Mouse (Mus musculus): ENCODE results near the gene Tbc1d20.

Tbc1d20 gene

DNA sequence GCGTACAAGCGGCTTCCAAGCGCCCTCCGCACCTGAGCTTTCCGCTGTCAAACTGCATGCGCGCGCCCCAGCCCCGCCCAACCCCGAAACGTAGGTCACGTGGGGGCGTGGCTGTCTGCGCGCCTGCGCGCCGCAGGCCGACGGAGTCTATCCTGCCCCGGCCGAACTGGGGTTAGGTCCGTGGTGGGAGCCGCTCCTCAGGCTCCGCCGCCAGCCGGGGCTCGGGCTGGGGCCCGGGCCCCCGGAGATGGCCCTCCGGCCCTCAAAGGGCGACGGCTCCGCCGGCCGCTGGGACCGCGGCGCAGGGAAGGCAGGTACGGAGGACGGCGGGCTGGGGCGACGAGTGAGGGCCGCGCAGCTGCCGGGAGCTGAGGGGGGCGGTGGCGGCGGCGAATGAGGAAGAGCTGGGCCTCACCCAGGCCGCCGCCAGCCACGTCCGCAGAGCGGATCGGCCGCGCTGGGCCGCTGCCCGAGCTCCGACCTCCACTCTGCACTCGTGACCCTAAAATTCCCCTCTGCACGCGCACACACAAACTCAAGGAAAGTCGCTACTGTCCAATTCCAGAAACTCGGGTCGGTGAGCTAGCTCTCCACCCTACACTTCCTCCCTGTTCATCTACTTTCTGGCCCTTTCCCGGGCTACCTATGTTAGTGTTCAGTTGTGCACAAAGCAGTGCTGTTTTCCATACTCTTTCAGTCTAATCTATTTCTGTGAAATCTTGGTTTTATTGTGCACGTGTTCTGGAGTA lies at the start of gene Tbc1d20:
TSS of gene Tbc1d20 (plus strand) at position 102 of the 749 bp plus-strand sequence.
- DNase-seq: peak; percentile 94

DNA sequence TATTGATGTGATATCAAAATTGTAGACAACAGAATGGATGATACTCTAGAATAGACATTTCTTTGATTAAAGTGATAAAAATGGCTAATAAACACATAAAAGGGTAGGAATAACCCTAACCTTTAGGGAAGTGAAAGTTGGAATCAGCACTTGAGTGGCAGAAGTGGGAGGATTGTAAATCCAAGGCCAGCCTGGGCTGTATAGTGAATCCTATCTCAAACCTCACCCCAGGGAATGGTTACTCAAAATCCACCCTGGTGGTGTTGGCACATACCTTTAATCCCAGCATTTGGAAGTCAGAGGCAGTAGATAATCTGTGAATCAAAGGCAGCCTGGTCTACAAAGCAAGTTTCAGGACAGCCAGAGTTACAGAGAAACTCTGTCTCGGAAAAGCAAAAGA lies 46.4 kb upstream of the Tbc1d20 start:
- DNase-seq: no peak

DNA sequence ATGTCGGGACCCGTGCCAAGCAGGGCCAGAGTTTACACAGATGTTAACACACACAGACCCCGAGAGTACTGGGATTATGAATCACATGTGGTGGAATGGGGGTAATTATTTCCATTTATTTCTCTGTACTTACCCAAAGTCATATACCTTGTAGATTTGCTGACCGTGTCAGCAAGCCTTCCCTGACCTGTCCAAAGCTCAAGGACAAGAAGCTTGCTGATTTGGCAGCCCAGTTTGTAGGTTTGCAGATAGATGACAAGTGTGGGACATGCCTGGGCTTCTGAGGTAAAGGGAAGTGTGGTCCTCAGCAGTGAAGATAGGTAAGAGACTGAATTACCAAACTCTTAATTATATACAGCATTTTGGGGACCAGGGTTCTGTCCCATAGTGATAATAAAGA lies 43.1 kb upstream of the Tbc1d20 start:
- no peak for DNase-seq

DNA sequence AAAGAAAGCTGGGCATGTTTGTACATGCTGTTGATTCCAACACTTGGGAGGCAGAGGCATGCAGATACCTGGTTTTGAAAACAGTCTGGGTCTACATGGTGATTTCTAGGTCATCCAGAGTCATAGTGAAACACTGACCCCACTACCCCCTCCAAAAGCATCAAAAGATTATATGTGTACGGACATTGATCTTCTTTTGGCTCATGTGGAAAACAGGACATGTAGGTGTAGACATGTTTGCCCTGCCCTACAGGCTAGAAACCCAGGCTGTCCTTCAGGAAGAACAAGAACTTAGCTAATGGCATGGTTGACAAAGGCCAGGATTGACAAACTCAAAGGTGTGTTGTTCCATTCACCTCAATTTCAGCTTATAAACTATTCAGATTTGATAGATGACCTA lies 33.9 kb upstream of the Tbc1d20 start:
- DNase-seq: no peak

DNA sequence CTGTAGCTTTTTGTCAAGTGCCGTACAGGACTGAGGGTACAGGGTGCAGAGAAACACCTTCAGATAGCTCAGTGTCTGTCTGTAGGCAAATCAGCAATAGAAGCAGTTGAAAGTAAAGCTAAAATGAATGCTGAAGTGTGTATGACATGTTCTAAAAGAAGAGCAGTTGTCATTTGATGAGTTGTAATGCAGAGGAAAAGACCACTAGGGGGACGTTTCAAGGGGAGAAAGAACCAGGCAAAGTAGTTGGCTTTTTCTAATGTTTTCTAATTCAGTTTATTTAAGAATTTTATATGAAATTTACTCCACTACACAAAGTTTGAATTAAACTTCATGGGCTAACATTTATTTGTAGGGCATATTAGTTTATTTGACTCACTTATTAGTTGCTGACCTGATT lies 20.0 kb upstream of the Tbc1d20 start:
- DNase-seq: peak; percentile 9

DNA sequence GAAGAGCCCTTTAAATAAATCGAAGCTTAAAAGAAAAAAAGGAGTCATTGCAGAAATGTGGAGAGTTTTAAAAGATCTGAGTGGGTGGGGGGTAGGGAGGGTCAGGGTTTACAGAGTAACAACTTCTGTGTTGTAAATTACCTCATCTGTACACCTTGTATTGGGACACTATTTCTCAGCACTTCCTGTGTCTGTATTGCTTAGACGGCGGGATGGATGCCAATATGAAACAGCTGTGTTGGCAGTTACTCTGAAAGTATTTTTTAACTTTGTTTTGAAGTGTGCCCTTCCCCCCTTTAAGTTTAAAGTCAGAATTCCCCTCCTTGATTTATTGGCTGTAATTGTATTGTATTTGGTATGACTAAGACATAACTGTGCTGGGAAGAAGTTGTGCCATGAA lies 12.2 kb upstream of the Tbc1d20 start:
- no peak for DNase-seq

DNA sequence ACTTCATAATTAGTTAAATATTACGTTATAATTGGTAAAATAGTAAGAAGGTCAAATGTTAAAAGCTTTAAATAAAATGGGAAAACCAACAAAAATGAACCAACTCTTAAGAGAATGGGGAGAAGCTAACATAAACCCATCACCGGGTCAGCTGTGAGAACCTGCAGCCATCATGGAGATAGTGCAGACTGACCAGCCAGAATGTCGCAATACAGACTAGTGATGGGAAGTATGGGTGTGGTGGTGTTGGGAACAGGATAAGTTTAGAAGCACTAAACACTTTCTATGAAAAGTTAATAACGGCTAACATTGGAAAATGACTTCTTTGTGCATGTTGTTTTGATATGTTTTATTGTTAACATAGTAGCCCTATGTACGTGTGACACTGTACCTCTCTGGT lies 6.1 kb upstream of the Tbc1d20 start:
- no peak for DNase-seq

DNA sequence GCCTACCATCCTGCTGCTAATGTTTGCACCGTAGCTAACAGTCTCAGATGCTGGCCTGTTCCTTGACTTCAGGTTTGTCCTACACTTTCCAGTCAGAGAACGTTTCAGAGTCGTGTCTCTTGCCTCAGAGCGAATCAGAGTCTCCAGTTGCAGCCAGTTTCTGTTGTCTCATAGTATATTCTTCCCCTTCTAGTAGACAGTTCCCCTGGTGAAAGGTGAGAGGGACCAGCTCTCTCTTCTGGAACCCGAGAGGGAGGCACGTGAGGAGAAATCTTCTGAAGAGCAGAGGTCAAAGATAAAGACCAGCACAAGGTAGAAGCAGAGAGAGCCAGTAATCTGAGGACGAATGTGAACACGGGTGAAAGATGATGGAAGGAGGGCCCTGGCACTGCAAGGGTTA lies 5.6 kb upstream of the Tbc1d20 start:
- DNase-seq: no peak

DNA sequence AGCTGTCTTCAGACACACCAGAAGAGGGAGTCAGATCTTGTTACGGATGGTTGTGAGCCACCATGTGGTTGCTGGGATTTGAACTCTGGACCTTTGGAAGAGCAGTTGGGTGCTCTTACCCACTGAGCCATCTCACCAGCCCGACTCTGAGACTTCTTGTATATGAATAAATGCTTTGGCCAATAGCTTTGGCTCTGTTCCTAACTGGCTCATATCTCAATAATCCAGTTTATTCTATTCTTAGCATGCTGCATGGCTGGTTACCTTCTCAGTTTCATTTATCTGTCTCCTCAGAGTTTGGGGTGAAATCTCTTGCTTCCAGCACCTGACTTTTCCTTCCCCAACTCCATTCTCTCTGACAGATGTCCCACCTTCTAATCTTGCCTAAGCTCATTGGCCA lies 4.0 kb upstream of the Tbc1d20 start:
- peak; percentile 22 for DNase-seq

DNA sequence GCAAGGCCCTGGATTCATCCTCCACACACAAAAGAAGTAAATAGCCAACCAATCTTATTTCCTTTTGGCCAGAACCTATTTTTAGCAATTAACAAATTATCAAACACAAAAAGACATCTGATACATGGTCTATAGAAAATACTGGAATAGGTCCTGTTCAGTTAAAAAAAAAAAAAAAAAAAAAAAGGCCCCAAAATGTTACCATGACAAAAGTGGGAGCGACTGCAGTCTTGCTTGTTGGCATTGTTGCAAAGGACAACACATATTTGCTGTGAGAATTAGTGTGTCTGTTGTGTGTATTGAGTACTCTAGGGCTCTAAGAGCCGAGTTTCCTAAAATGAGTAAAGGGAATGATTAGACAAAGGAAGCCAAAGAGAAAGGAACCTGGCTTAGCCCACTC lies 1.2 kb upstream of the Tbc1d20 start:
- no peak for DNase-seq

DNA sequence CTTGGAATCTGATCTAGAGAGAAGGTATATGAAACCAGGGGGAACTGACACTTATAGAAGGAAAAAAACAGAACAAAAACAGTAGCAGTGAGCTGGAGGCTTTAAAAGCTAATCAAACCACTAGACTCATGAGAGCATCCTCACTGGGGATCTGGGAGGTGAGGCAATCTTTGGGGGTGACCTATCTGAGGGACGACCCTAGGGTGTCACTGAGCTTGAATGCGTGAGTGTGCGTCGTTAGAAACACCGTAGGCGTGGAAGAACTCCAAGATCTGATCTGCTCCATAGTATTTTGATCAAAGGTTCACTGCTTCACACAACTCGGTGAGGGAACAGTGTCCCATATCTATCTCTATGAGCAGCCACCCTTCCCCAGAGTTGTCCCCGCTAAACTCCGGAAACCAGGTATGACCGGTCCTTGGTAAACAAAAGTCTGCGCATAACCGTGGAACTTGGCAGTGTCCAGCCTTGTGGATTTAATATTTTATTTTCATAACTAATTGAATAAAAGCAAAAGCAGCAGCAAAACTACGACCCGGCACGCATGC lies 375 bp upstream of the Tbc1d20 start:
- no peak for DNase-seq

DNA sequence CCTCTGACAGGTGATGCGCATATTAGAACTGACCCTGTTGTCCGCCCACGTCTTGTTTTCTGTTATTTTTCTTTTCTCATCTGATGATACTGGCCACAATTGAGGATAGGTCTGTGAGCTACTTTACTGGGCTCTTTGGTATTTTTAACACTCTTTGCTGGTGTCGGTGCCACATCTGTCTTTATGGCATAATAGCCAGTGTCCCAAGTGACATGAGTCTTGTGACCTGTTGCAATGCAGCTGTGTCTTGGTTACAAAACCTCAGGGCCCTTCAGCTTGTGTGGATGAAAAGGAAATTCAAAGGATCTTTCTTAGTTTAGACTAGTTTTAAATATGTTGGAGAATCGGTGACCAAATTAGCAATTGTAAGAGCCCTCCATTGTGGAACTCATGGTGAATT lies 913 bp downstream of the Tbc1d20 start:
- no peak for DNase-seq

DNA sequence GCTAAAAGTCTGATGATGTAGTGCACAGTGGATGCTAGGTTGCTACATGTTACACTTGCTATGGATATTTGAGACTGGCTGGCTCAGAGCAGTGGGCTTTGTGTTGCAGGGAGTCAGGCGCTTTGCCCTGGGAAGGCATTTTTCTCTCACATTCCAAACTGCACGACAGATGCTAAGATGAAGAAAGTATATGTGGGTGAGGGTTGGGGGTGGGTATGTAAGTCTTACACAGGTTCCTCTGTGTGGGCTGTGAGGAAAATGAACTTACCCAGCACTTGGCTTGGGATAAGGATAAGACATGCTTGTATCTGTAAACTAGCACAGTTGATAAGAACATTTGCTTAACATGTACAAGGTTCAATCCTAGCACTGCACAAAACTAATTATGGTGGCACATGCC lies 9.2 kb downstream of the Tbc1d20 start:
- DNase-seq: no peak

DNA sequence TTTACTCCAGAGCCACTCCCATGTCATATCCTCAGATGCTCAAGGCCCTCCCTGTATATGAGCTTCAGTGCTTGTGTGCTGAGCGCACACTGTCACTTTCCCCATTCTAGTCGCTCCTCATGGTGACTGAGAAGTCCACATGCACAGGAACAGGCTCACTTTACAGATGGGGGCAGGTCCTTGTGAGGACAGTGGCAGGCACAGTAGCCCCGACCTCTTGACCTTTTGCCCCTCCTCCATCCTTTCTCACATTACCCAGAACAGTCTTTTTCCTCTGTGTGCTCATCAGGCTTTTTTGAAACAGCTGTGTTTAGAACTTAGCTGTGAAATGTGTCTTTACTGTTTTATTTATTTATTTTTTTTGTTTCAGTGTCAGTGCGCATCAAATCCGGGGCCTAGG lies 10.2 kb downstream of the Tbc1d20 start:
- no peak for DNase-seq

DNA sequence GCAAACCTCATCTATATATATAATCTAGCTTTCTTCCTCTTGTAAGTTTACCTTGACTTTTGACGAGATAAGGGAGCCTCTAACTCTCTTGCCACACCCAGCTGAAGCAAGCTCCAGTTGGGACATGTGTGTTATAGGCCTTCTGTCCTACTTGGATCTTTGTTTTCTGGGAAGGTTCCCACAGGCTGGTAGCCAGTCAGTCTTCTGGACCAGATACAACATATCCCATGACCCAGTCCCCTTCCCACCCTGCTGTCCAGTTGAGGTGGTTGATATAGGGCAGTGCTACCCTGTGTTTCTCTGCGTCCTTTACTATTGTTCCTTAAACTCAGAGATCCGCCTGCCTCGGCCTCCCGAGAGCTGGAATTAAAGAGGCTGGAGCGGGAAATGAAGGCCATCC lies 11.9 kb downstream of the Tbc1d20 start:
- no peak for DNase-seq

DNA sequence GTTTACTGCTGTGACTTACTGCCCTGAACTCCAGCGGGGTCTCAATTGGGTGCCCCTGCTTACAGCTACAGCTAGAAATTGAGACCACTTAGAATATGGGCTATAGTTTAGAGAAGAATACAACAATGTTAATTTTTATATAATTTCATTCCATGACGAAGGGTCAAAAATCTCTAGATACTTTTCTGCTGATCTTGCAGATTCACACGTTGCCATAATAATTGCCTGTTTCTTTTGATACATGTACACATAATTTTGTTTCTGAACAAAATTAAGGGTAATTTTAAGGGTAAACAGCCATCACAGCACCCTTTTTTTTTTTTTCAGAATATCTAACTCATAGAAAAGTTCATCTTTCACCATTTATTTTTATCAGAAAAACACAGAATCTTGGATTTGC lies 13.6 kb downstream of the Tbc1d20 start:
- no peak for DNase-seq

DNA sequence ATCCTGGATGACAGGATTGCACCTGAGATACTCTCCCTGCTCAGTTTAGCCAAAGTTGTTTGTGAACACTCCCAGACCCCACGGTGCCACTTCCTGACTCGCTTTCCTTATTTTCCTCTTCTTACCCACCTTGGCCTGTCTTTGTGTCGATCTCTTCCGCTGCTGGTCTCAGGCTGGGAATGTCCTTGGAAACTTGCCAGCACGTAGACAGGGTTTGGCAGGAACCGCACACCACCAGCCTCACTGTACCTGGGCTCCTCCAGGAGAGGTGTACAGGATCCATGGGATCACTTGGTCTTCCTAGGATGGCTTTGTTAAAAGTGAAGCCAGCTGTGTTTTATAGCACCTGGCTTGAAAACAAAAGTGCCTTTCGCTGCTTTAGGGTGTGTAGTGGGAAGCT lies 19.4 kb downstream of the Tbc1d20 start:
- no peak for DNase-seq

DNA sequence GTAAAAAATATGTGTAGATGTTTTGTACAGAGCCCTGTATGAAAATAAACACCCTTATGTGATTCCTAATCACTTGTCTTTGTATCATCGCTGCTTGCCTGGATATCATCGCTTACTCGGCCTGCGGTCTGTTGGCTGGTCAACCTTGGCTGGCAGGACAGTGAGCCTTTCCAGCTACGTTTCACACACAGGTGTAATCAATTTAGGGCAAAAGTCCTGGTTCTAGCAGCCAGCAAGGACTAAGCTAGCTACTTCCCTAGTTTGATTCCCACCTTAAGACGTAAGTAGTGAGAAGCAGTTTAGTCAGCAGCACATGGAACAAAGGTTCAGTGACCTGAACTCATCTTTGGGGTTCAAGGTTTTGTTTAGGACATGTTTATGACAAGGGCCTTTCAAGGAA lies 20.3 kb downstream of the Tbc1d20 start:
- DNase-seq: no peak

DNA sequence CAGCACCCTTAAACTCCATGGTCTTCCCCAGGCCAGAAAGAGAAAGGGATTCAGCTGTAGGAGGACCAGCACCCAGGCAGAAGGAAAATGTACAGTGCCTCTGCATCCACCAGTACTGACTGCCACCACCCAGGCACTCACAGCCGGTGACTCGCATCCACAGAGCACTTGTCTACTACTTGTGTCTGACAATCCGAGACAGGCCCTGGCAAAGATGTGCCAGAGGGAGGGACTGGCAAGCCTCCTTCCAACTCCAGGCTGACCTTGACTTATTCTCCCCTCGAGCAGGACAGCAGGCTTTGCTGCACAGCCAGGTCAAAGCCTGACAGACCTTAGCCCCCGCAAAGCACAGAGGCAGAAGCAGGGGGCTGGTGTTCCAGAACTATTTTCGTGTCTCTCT lies 23.4 kb downstream of the Tbc1d20 start:
- DNase-seq: no peak

DNA sequence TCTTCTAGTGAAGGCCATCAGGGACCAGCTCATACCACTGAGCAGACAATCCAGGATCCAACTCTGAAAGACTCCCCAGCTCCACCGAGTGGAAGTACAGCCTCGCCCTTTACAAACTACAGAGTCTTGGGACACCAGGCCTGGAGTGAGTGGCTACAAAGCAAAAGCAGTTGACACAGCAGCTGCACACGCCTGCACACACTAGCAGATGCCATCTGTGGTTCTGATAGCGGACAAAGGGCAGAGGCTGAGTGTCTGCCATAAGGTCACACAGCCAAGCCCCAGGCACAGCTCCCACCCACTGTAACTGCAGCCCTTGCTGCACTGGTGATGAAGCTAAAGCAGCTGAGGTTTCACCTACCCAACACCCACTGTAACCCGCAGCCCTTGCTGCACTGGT lies 27.9 kb downstream of the Tbc1d20 start:
- DNase-seq: no peak

DNA sequence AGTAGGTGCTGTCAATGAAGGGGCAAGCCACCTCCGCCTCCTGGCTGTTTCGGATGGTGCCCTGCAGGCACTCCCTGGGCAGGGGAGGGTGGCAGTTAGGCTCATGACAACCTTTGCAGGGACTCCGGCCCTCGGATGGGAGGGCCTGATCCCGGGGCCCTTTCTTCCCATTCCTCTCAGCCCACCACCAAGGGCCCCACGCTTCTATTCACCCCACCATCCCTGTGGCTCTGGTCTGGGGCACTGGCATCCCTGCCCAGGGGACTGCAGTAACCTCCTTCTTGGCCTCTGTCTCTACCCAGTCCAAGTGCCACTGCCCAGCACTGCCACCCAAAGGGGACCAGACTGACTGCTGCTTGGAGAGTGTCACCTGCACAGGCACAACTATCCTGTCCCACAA lies 28.6 kb downstream of the Tbc1d20 start:
- DNase-seq: no peak

DNA sequence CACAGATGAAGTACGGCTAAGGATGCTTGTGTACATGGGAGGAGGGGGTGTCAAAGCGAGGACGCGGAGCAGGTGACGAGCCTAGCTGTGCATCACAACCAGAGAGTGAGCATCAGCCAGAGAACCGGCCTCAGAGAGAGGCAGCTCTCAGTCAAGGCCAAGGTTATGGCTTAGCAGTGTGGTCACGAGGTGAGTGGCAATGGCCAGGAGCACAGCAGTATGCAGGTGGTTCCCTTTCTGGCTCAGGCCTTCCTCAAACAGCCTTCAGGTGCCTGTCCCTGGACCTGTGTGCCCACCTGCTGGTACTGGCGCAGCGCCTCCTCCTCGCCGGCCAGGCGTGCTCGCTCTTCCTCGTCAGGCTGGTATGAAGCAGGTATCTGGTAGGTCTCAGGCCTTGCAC lies 30.3 kb downstream of the Tbc1d20 start:
- no peak for DNase-seq

DNA sequence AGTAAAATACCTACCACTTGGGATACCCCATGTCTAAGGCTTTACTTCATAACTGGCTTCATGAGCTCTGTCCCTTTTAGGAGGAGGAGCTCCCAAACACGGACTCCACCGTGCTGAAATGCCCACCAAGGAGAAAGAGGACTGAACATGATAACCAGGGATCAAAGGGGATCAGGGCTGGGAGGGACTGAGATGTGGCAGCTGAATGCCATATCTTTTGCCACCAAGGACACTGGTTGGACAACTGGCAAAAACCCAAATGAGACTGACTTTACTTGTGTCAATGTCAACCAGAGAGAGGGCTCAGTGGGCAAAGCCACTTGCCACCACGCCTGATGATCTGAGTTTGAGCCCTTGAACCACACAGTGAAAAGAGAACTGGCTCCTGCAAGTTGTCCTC lies 31.2 kb downstream of the Tbc1d20 start:
- no peak for DNase-seq

DNA sequence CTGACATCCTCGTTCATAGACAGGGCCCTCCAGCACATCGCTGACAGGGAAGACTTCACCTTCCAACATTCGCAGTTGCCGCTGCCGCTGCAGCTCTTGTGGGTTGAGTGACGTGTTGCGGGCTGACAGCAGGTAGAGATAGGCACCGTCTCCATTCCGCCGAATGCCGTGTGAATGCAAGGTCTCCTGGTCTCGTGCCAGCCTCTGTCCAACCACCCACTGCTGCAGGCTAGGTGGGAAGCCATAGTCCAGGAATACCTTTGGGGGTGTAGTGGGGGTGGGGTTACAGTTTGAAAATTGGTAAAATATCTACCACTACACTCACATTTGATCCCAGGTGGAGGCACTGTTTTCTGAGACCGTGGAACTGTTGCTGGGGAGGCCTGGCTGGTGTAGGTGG lies 32.5 kb downstream of the Tbc1d20 start:
- DNase-seq: no peak

DNA sequence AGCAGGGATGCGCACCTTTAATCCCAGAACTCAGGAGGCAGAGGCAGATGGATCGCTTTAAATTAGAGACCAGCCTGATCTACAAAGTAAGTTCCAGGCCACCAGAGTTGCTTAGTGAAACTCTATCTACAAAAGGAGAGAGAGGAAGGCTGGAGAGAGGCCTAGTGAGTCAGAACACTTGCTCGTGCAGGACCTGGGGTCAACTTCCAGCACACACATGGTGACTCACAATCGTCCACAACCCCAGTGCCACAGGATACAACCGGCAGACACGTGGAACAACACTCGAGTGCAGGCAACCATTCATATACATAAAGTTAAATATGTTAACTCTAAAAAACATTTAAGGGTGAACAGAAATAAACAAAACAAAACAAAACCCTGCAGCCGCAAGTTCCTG lies 33.0 kb downstream of the Tbc1d20 start:
- DNase-seq: no peak
